Mouse (Mus musculus): ENCODE results near the gene Hoxa9. TPM values are rescaled to one million over a fixed set of nuclear protein-coding genes. Genes with fewer than 3 reads are reported as not detected.

The Hoxa9 gene
- total and polyA plus RNA-seq, 2 experiments from 2014 or later = not detected

DNA sequence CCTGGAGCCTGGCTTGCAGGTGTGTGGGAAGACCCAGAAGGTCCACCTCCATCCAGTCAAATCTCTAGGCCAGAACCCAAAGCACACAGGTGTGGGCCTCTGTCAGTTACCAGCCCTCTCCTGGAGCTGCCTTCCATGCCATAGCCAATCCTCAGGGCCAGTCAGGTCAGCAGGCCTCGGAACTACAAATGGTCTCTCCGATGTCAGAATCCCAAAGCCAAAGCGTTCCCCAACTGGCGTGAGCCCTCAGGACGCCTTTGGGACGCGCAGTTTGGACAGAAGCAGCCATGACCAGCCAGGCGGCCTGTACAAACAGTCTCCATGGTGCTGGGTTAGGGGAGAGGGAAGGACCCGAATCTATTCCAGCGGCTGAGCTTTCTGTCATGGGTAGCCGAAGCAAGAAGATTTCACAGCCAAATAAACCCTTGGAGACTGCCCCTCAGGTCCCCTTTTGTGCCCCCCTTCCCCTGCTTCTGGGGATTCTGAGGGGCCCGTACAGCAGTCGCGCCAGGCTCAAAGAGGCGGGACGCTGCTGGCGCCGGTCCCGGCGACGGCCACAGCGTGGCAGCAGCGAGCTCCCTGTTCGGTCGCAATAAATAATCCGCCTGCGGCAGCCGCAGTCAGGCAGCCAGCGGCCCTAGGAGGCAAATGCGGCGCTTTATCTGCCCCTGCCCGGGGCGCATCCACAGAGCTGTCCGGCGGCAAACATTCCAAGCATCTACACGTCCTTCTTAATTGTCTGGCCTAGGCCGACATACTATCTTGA lies 19.5 kb downstream of the Hoxa9 start:
- H3K4me2 ChIP-seq (ENCODE audit: low read depth, low read length, poor library complexity, severe bottlenecking) = no peak overlapping the region
- H3K9ac ChIP-seq (replicated peaks; ENCODE audit: low read length, poor library complexity, severe bottlenecking) = no peak overlapping the region
- DNase-seq (ENCODE audit: low spot score) = peak; percentile 86
- under 1% methylated on average over 37 of the region's 37 CpGs for WGBS
- TF ChIP-seq CTCF (IDR thresholded peaks at IDR 0.05) = peak; percentile 76
- H3K27me3 ChIP-seq (ENCODE audit: insufficient read depth, low read length) = peaks cover 96% of the 10 kb centered on the region
- H3K36me3 ChIP-seq (ENCODE audit: insufficient read depth, low read length) = no peaks in the 10 kb centered on the region
- no peak overlapping the region for H3K27ac ChIP-seq (ENCODE audit: low read depth, low read length)
- ATAC-seq (ENCODE audit: low FRiP score) = peak; percentile 58; the same call in 1 of the 2 replicates
- H3K9me3 ChIP-seq (ENCODE audit: low read length) = no peaks in the 10 kb centered on the region
- no peaks in the 10 kb centered on the region for H3K4me1 ChIP-seq (ENCODE audit: insufficient read depth, low read length)
- H3K4me3 ChIP-seq (ENCODE audit: low read depth, low read length) = no peak overlapping the region

DNA sequence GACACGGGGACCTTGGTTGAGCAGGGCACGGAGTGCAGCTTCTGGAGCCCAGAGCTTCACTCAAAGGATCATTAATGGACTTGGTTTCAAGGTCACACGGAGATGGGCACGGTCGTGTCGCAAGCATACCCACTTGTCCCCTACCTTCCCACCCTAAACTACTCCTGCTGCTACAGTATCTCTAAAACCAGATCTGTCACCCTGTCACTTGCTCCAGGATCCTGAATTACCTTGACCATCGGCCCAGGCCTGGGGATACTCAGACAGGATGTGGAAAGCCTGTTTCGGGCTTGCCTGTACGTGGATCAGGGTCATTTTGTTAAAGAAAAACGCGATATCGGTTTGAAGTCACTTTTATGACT lies 21.2 kb downstream of the Hoxa9 start:
- no peaks in the 10 kb centered on the region for H3K36me3 ChIP-seq (ENCODE audit: insufficient read depth, low read length)
- 8% methylated on average over 12 of the region's 12 CpGs for WGBS
- no peak overlapping the region for H3K9ac ChIP-seq (replicated peaks; ENCODE audit: low read length, poor library complexity, severe bottlenecking)
- TF ChIP-seq CTCF (IDR thresholded peaks at IDR 0.05) = no peak
- no peak overlapping the region for H3K27ac ChIP-seq (ENCODE audit: low read depth, low read length)
- no peaks in the 10 kb centered on the region for H3K4me1 ChIP-seq (ENCODE audit: insufficient read depth, low read length)
- no peak overlapping the region for H3K4me3 ChIP-seq (ENCODE audit: low read depth, low read length)
- no peak overlapping the region for H3K4me2 ChIP-seq (ENCODE audit: low read depth, low read length, poor library complexity, severe bottlenecking)
- H3K27me3 ChIP-seq (ENCODE audit: insufficient read depth, low read length) = peaks cover 96% of the 10 kb centered on the region
- H3K9me3 ChIP-seq (ENCODE audit: low read length) = no peaks in the 10 kb centered on the region
- ATAC-seq (ENCODE audit: low FRiP score) (no peak), DNase-seq (ENCODE audit: low spot score) (no peak)

DNA sequence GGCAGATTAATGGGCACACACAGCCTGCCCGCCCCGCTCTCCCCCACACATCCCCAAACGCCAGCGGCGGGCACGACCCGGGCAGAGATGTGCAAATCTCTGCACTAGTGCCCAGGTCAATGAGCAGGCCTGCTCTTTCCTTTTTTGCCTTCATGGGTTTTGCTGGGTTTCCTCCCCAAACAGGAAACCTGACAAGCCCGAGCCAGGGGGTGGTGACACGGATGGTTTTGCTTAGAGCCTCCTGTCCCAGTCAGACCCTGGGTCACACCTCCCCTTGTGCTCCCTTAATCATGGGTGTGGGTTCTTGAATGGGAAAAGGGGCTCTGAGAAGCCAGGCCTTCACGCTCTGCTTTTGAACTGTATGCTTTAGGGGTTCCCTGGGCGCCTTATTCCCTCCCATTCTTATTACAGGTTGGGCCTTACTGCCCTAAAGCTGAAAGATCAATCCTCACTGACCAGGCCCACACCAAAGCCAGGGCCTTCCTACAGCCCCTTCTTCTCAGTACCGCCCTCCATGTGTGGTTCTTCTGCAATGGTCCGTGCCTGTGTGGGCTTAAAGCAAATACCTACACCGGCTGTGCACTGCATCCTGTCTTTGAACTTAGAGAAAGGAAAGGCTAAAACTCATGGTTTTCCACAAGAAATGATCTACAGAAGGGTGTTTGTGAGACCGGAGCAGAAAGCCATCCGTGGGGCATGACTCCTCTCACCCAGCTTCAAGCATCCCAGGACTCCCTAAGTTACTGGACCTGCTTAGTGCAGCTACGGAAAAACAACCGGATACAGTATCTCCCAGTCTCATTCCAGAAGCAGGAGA lies 21.8 kb downstream of the Hoxa9 start:
- WGBS = 3% methylated on average over 18 of the region's 18 CpGs
- no peak for ATAC-seq (ENCODE audit: low FRiP score)
- H3K4me2 ChIP-seq (ENCODE audit: low read depth, low read length, poor library complexity, severe bottlenecking) = no peak overlapping the region

DNA sequence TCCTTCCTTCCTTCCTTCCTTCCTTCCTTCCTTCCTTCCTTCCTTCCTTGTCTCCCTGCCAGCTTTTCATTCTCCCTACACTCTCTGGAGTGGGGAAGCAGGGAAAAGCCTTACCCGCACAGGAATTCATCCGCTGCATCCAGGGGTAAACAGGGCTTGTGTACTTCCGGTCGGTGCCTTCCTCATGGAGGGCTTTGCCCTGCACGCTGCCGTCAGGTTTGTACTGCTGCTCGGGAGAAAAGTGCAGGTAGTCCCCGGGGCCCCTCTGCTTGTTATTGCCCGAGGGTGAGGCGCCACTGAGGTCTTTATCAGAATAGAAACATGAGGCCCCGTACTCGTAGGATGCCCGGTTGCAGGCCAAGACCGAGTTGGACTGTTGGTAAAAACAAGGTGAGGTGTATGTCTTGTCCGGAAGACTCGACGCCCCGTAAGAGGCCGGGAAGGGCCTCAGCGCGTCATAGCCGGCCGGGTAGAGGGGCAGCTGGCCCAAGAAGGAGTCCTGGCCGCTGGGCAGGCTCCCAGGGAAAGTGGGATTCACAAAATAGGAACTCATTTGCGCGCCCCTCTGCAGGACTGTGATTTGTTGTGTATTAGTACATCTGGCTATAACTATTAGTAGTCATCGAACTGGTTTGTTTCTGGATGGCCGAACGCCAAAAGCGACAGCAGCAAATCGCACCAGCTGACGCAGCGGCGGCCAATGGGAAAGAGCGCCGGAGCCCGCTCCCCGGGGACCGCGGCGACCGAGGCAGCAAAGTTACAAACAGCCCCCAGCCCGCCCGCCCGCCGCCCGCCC lies 22.6 kb downstream of the Hoxa9 start, which contains the start of gene Hoxa6:
Hoxa6 (minus strand) TSS at position 651 of the 796 bp plus-strand sequence.
- WGBS = under 1% methylated on average over 47 of the region's 47 CpGs
- ATAC-seq (ENCODE audit: low FRiP score) (no peak), DNase-seq (ENCODE audit: low spot score) (peak; percentile 51)
- Histone ChIP-seq H3K9me3 (ENCODE audit: low read length) (no peaks in the 10 kb centered on the region), H3K9ac (replicated peaks; ENCODE audit: low read length, poor library complexity, severe bottlenecking) (no peak within 1 kb of the TSS), H3K4me3 (ENCODE audit: low read depth, low read length) (no peak within 1 kb of the TSS), H3K27ac (ENCODE audit: low read depth, low read length) (no peak within 1 kb of the TSS), H3K4me2 (ENCODE audit: low read depth, low read length, poor library complexity, severe bottlenecking) (no peak within 1 kb of the TSS), H3K4me1 (ENCODE audit: insufficient read depth, low read length) (no peaks in the 10 kb centered on the region), H3K36me3 (ENCODE audit: insufficient read depth, low read length) (no peaks in the 10 kb centered on the region), H3K27me3 (ENCODE audit: insufficient read depth, low read length) (peaks cover 96% of the 10 kb centered on the region)
- no peak for TF ChIP-seq CTCF (IDR thresholded peaks at IDR 0.05)

More for the DNA sequence above, 21.8 kb downstream of the Hoxa9 start:
- Histone ChIP-seq H3K4me1 (ENCODE audit: insufficient read depth, low read length) (no peaks in the 10 kb centered on the region), H3K4me3 (ENCODE audit: low read depth, low read length) (no peak overlapping the region), H3K9me3 (ENCODE audit: low read length) (no peaks in the 10 kb centered on the region), H3K27ac (ENCODE audit: low read depth, low read length) (no peak overlapping the region), H3K9ac (replicated peaks; ENCODE audit: low read length, poor library complexity, severe bottlenecking) (no peak overlapping the region), H3K27me3 (ENCODE audit: insufficient read depth, low read length) (peaks cover 96% of the 10 kb centered on the region), H3K36me3 (ENCODE audit: insufficient read depth, low read length) (no peaks in the 10 kb centered on the region)
- TF ChIP-seq CTCF (IDR thresholded peaks at IDR 0.05) = no peak
- DNase-seq (ENCODE audit: low spot score) = no peak

GRCm38 (mm10) chr6:52207684-52207976 lies 23.3 kb downstream of the Hoxa9 start:
- H3K4me2 ChIP-seq (ENCODE audit: low read depth, low read length, poor library complexity, severe bottlenecking) = no peak overlapping the region
- no peaks in the 10 kb centered on the region for H3K36me3 ChIP-seq (ENCODE audit: insufficient read depth, low read length)
- H3K4me3 ChIP-seq (ENCODE audit: low read depth, low read length) = no peak overlapping the region
- H3K27me3 ChIP-seq (ENCODE audit: insufficient read depth, low read length) = peaks cover 96% of the 10 kb centered on the region
- no peaks in the 10 kb centered on the region for H3K9me3 ChIP-seq (ENCODE audit: low read length)
- no peak overlapping the region for H3K27ac ChIP-seq (ENCODE audit: low read depth, low read length)
- H3K9ac ChIP-seq (replicated peaks; ENCODE audit: low read length, poor library complexity, severe bottlenecking) = no peak overlapping the region
- H3K4me1 ChIP-seq (ENCODE audit: insufficient read depth, low read length) = no peaks in the 10 kb centered on the region
- no peak for ATAC-seq (ENCODE audit: low FRiP score)
- no peak for DNase-seq (ENCODE audit: low spot score)
- no peak for TF ChIP-seq CTCF (IDR thresholded peaks at IDR 0.05)
